Mouse (Mus musculus) intestine, embryonic 16.5 days (tissue): Measurements from ENCODE around the gene Axdnd1. TPM values are rescaled to one million over a fixed set of nuclear protein-coding genes. Genes with fewer than 3 reads are reported as not detected.

ENCODE experiments used
- ATAC-seq: fragments of 200-750 bp; cut with Nextera tagmentation; 2 replicates; pipeline ENCODE4 v1.8.0; 2017; ENCODE audit warnings: moderate TSS enrichment, moderate library complexity
- H3K27ac ChIP-seq: fragments of 300-500 bp; sonication (generic); 2 replicates; pipeline ENCODE4 v1.5.1; 2014; ENCODE audit warnings: mild to moderate bottlenecking, low read length
- H3K27me3 ChIP-seq: fragments of 300-500 bp; sonication (generic); replicated peaks from 2 replicates; pipeline ENCODE4 v1.6.1; 2014; ENCODE audit warnings: low read length, control low read depth, mixed read lengths; ENCODE audit not compliant: control insufficient read depth, insufficient read depth
- H3K36me3 ChIP-seq: fragments of 300-500 bp; sonication (generic); 2 replicates; pipeline ENCODE4 v1.6.1; 2014; ENCODE audit warnings: low read length, control low read depth; ENCODE audit not compliant: control insufficient read depth, insufficient read depth
- H3K4me1 ChIP-seq: fragments of 300-500 bp; sonication (generic); 2 replicates; pipeline ENCODE4 v1.6.1; 2014; ENCODE audit warnings: low read length, control low read depth, mixed read lengths; ENCODE audit not compliant: control insufficient read depth, insufficient read depth
- H3K4me2 ChIP-seq: fragments of 300-500 bp; sonication (generic); 2 replicates; pipeline ENCODE4 v1.6.1; 2014; ENCODE audit warnings: low read depth, low read length, control low read depth
- H3K4me3 ChIP-seq: fragments of 300-500 bp; sonication (generic); 2 replicates; pipeline ENCODE4 v1.5.1; 2014; ENCODE audit warnings: mild to moderate bottlenecking, low read length
- H3K9ac ChIP-seq: fragments of 300-500 bp; sonication (generic); 2 replicates; pipeline ENCODE4 v1.6.1; 2014; ENCODE audit warnings: low read depth, low read length
- H3K9me3 ChIP-seq: fragments of 300-500 bp; sonication (generic); 2 replicates; pipeline ENCODE4 v1.6.1; 2016; ENCODE audit warnings: low read length, control low read depth; ENCODE audit not compliant: control insufficient read depth
- WGBS: fragments of 180-500 bp; shearing (Covaris S2); extraction: QIAGEN DNeasy Blood & Tissue Kit; methylation state at CpG from one replicate; pipeline ENCODE4 v1.1.7; 2014; 5-methylcytosine and 5-hydroxymethylcytosine counted together
- polyA plus RNA-seq: library from polyadenylated mRNA; unstranded; fragments of >200 nt; fragmentation: Nextera tagmentation; extraction: Ambion mirVana; gene quantifications from 2 replicates; pipeline ENCODE4 v1.2.1, GENCODE M21; 2015

The Axdnd1 gene
- polyA plus RNA-seq, 1 experiment from 2014 or later: 0.29 TPM

DNA sequence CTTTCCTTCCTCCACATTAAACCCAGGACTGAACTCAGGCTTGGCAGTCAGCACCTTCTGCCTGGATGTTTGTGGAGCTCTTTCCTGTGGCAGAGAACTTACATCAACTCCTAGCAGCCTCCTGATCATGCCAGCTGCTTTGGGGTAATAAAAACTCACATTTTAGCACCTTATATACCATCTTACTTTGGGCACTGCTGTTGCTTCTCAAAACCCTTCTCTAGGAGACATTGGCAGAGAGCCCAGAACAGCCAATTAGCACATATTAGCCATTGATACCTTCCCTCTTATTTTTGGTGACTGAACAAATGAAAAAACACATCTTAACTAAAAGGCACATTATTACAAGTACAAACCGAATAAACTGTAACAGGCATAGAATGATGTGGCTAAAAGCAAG, 24.1 kb upstream of the Axdnd1 start:
- Histone ChIP-seq H3K9me3 (no peaks in the 10 kb centered on the region), H3K4me3 (no peak overlapping the region), H3K4me1 (no peaks in the 10 kb centered on the region), H3K4me2 (no peak overlapping the region), H3K36me3 (peaks cover 5% of the 10 kb centered on the region), H3K9ac (no peak overlapping the region), H3K27ac (no peak overlapping the region), H3K27me3 (no peaks in the 10 kb centered on the region)
- no peak for ATAC-seq
- 80% methylated on average over 1 of the region's 1 CpGs for WGBS

DNA sequence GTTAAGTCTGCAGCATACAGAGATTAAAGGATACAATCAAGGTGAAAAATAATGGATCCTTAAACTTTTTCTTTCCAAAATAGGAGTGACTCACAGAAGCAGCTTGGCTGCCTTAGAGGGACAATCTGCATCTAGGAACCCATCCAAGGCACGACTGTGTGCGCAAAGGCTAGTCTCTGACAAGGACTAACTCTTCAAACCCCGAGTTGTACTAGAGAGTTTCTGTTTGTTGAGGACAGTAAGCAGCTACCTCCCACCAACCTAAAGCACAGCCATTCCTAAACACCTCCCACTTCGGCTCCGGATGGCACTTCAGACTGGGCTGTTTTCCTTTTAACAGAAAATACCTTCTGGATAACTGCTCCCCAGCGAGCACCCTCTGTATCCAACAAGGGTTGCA, 21.8 kb upstream of the Axdnd1 start:
- H3K9me3 ChIP-seq: no peaks in the 10 kb centered on the region
- no peaks in the 10 kb centered on the region for H3K4me1 ChIP-seq
- H3K4me2 ChIP-seq: no peak overlapping the region
- ATAC-seq: no peak
- peaks cover 5% of the 10 kb centered on the region for H3K36me3 ChIP-seq
- no peak overlapping the region for H3K9ac ChIP-seq
- no peak overlapping the region for H3K27ac ChIP-seq
- no peak overlapping the region for H3K4me3 ChIP-seq
- no peaks in the 10 kb centered on the region for H3K27me3 ChIP-seq
- 85% methylated on average over 6 of the region's 6 CpGs for WGBS

DNA sequence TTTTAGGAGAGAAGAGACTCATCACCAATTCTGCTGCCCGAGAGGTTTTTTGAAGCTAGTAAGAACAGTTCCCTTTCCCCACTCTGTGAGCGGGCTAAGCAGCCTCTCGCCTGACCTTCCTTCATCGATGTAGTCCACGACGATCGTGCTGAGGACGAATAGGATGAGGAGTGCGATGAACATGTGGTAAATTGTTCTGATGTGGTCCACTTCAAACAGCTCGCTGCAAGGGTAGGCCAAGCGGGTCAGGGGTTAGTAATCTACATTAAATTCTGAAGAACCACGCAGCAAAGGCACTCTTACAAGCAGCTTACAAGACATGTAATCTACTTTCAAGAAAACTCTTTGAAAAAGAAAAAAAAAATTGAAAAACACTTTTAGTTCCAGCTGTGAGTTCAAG, 21.3 kb upstream of the Axdnd1 start:
- ATAC-seq: no peak
- Histone ChIP-seq H3K4me2 (no peak overlapping the region), H3K4me3 (no peak overlapping the region), H3K36me3 (peaks cover 8% of the 10 kb centered on the region), H3K9ac (no peak overlapping the region), H3K27me3 (no peaks in the 10 kb centered on the region), H3K9me3 (no peaks in the 10 kb centered on the region), H3K27ac (no peak overlapping the region), H3K4me1 (no peaks in the 10 kb centered on the region)
- WGBS: 93% methylated on average over 12 of the region's 12 CpGs

DNA sequence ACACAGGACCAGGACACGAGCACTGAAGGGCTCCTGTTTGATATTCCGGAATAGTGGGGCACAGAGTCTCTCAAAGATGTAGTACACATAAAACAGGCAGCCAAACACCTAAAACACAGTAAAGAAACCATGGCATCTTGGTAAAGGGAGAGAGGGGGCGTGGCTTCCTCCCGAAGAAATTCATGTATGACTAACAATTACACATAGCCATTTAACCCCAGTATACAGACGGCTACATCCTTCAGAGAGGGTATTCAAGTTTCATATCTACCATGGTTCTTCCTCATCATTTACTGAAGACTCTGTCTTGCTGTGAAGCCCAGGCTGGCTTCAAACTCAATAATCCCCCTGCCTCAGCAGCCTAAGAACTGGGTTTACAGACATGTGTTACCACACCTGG, 16.8 kb upstream of the Axdnd1 start:
- 91% methylated on average over 5 of the region's 5 CpGs for WGBS
- Histone ChIP-seq H3K9ac (no peak overlapping the region), H3K27me3 (no peaks in the 10 kb centered on the region), H3K36me3 (peaks cover 19% of the 10 kb centered on the region), H3K9me3 (no peaks in the 10 kb centered on the region), H3K4me2 (no peak overlapping the region), H3K27ac (no peak overlapping the region), H3K4me3 (no peak overlapping the region), H3K4me1 (no peaks in the 10 kb centered on the region)
- no peak for ATAC-seq

DNA sequence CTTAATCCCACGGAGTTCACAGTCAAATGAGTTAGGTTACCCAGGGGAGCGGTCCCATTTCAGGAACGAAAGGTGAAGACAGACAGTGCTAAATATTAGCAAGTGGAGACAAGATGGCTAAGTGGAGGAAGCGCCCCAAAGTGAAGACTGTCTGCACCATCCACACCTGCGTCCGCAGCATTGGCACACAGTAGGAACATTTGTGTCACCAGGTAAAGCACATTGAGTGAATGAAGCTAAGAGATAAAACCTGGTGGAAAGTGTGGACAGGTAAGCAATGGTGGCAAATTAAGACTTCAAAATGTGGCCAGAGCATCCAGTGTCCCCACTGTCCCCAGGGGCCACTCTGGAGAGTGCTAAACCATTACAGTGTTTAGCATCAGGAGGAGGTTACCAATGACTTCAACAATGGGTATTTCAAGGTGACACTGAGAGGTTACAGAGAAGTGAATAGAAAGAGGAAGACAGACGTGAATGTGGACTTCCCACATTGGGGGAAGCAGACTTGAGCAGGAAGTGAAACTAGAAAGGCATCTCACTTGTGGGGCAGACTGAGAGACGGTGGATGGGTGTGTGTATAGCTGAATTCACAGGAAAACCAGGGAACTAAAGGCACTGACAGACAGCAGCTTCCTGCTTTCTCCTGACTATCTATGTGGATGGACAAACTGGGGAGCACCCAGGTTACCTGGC, 16.2 kb upstream of the Axdnd1 start:
- ATAC-seq: no peak
- no peak overlapping the region for H3K27ac ChIP-seq
- no peaks in the 10 kb centered on the region for H3K27me3 ChIP-seq
- no peak overlapping the region for H3K4me2 ChIP-seq
- H3K36me3 ChIP-seq: peaks cover 23% of the 10 kb centered on the region
- H3K9ac ChIP-seq: no peak overlapping the region
- no peaks in the 10 kb centered on the region for H3K9me3 ChIP-seq
- 96% methylated on average over 8 of the region's 8 CpGs for WGBS
- no peak overlapping the region for H3K4me3 ChIP-seq
- H3K4me1 ChIP-seq: no peaks in the 10 kb centered on the region

DNA sequence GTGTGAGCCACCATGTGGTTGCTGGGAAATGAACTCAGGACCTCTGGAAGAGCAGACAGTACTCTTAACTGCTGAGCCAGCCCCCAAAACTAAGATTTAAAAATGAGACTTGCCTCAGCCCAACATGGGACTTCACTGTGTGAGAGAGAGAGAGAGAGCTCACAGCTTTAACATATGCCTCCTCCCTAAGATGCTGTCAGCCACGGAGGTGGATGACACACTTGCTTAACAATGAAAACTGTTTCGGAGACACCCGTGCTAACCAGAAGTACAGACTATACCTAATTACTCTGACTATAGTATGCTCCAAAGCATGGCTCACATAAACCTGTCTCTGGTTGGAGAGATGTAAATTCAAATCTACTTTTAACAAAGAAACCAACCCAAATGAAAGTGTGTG, 12.5 kb upstream of the Axdnd1 start:
- H3K4me2 ChIP-seq: no peak overlapping the region
- no peaks in the 10 kb centered on the region for H3K27me3 ChIP-seq
- H3K4me1 ChIP-seq: no peaks in the 10 kb centered on the region
- H3K4me3 ChIP-seq: no peak overlapping the region
- no peak for ATAC-seq
- H3K27ac ChIP-seq: no peak overlapping the region
- WGBS: 90% methylated on average over 3 of the region's 3 CpGs
- peaks cover 20% of the 10 kb centered on the region for H3K36me3 ChIP-seq
- no peak overlapping the region for H3K9ac ChIP-seq
- H3K9me3 ChIP-seq: no peaks in the 10 kb centered on the region

DNA sequence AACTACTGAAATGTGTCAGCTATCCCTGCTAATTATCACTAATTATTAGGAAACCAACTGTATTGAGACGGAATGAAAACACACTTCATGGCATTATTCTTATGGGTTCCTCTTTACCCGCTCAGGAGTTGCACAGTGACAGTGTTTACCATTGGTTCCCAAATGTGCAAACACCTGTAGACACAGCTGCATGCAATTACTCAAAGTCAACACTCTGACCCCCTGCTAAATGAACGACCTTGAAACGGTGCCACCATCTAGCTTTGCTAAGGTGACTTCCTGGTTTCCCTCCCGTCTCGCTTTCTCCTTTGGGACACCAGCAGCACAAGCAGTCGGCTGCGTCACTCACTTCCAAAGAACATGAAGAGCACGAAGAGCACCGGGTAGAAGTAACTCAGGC, 11.5 kb upstream of the Axdnd1 start:
- WGBS: 71% methylated on average over 10 of the region's 10 CpGs
- no peak overlapping the region for H3K9ac ChIP-seq
- H3K27ac ChIP-seq: no peak overlapping the region
- H3K36me3 ChIP-seq: peaks cover 20% of the 10 kb centered on the region
- no peaks in the 10 kb centered on the region for H3K9me3 ChIP-seq
- ATAC-seq: peak; percentile 44; the same call in 1 of the 2 replicates
- no peak overlapping the region for H3K4me3 ChIP-seq
- H3K27me3 ChIP-seq: no peaks in the 10 kb centered on the region
- H3K4me1 ChIP-seq: no peaks in the 10 kb centered on the region
- H3K4me2 ChIP-seq: no peak overlapping the region

DNA sequence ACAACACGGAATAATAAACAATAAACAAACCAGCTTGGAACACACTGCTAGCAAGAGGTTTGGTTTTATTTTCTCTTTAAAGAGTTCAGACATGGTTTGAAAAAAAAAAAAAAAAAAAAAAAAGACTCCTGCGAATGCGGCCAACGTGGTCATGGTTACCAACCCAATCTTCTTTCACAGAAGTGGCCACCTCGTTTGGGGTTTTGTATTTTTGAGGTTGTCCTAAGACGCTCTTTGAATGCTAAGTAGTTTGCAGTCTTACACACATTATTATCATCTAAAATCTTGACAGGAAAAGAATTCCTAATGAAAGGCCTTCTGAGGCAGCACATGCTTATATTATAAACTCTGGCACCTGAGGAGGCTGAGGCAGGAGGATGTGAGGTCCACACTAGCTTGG, 7.5 kb upstream of the Axdnd1 start:
- no peak overlapping the region for H3K27ac ChIP-seq
- no peaks in the 10 kb centered on the region for H3K9me3 ChIP-seq
- no peaks in the 10 kb centered on the region for H3K4me1 ChIP-seq
- H3K36me3 ChIP-seq: peaks cover 10% of the 10 kb centered on the region
- no peaks in the 10 kb centered on the region for H3K27me3 ChIP-seq
- WGBS: 90% methylated on average over 6 of the region's 6 CpGs
- no peak for ATAC-seq
- no peak overlapping the region for H3K9ac ChIP-seq
- no peak overlapping the region for H3K4me2 ChIP-seq
- H3K4me3 ChIP-seq: no peak overlapping the region

DNA sequence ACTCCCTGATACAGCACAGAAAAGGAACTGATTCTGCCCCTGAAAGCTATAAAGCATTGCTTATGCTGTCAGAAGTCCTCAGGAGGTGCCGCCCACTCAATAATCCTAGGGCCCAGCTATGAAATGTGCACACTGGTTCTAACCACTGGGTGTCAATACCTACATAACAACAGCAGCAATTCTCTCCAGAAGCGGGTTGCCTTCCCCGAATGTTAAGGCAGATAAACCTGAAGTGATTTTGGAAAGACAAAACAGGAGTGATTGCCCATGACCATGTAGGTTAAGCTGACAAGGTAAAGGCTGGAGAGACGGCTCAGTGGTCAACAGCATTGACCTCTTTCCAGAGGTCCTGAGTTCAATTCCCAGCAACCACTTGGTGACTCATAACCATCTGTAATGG, 4.8 kb upstream of the Axdnd1 start:
- Histone ChIP-seq H3K27me3 (no peaks in the 10 kb centered on the region), H3K9ac (no peak overlapping the region), H3K4me3 (no peak overlapping the region), H3K4me1 (peaks cover 5% of the 10 kb centered on the region; the same call in 1 of the 2 replicates), H3K27ac (no peak overlapping the region), H3K36me3 (peaks cover 6% of the 10 kb centered on the region; the same call in 1 of the 2 replicates), H3K9me3 (no peaks in the 10 kb centered on the region), H3K4me2 (no peak overlapping the region)
- WGBS: 90% methylated on average over 4 of the region's 4 CpGs
- ATAC-seq: no peak

DNA sequence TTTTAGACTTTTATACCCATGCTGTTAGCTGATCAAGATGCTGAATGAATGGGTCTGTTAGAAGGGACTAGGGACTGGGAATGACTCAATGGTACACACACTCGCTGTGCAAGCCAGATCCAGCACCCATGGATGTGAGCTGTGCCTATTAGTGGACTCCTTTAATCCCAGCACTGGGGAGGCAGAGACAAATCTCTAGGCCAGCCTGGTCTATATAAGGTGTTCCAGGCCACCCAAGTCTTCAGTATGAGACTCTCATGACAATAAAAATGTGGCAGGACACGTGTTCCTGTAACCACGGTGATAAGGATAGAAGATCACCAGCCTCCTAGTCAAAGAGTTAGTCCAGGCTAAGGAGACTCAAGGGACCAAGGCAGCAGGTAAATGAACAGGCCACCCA, 3.1 kb upstream of the Axdnd1 start:
- Histone ChIP-seq H3K4me2 (no peak overlapping the region), H3K36me3 (peaks cover 6% of the 10 kb centered on the region; the same call in 1 of the 2 replicates), H3K4me3 (no peak overlapping the region), H3K9me3 (no peaks in the 10 kb centered on the region), H3K9ac (no peak overlapping the region), H3K4me1 (peaks cover 5% of the 10 kb centered on the region; the same call in 1 of the 2 replicates), H3K27ac (no peak overlapping the region), H3K27me3 (no peaks in the 10 kb centered on the region)
- no peak for ATAC-seq
- 85% methylated on average over 3 of the region's 3 CpGs for WGBS
